Mouse (Mus musculus): ENCODE measurements around the gene Serpina9.

DNA sequence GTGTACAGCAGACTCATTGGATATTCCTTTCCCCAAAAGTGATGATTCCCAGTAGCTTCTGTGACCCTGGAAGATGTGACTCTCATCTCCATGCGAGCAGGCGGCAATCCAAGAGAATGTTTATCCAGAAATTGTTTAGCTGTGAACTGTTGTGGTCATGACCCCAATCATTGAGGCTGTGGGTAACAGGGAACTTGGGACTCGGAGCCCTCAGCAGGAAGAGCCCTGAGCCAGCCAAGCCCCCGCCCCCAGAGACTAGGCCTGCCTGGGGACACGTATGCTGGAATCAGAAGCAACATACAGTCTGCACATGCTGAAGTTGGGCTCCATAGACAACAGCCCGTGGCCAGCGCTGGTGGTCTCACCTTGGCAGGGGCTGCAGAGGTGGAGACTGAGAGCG is 32.2 kb upstream of the Serpina9 start:
- TF ChIP-seq CTCF (IDR thresholded peaks at IDR 0.05; ENCODE audit: borderline replicate concordance, control insufficient read depth, extremely low read depth, insufficient read depth, low read length, poor library complexity), result no peak
- TF ChIP-seq POLR2A (IDR thresholded peaks at IDR 0.05; ENCODE audit: control insufficient read depth, extremely low read depth, insufficient read depth, low read length, poor library complexity), result no peak

Measured in thymus, adult 2 months (tissue).